In genomic region chr16:33283079-33283478, GRCm38 (mm10) we compare ENCODE assay signal across 25 mouse cellular contexts. TPM values are rescaled to one million over a fixed set of nuclear protein-coding genes. Genes with fewer than 3 reads are reported as not detected.
DNase-seq lines count a peak whose midpoint lies in the region; ATAC-seq and TF ChIP-seq lines count a peak whose summit lies in the region.
"Had no signal": no experiment of that assay in that cellular context is flagged by ENCODE, and none has a peak within 500 bp of the region (broad histone marks: within the 10 kb centered on the region; RNA-seq: fewer than 3 reads in every experiment).

No protein-coding gene starts in this region.

- TF ChIP-seq CTCF in midbrain, postnatal 0 days (IDR thresholded peaks at IDR 0.05): no peak
- TF ChIP-seq CTCF in C2C12 (IDR thresholded peaks at IDR 0.05; ENCODE audit: control insufficient read depth, insufficient read depth, insufficient read length): no peak

- H3K4me1 ChIP-seq in midbrain, embryonic 11.5 days (ENCODE audit: control insufficient read depth, insufficient read depth, low read length): no peaks in the 10 kb centered on the region
- no peaks in the 10 kb centered on the region for H3K4me1 ChIP-seq in midbrain, postnatal 0 days (ENCODE audit: insufficient read depth, low read length)
- no peaks in the 10 kb centered on the region for H3K4me1 ChIP-seq in midbrain, embryonic 13.5 days (replicated peaks)
- H3K4me1 ChIP-seq: embryonic facial prominence, embryonic 12.5 days; embryonic facial prominence, embryonic 15.5 days; hindbrain, embryonic 12.5 days; hindbrain, embryonic 15.5 days had no signal

- no peak overlapping the region for H3K4me3 ChIP-seq in midbrain, embryonic 11.5 days (ENCODE audit: low read depth, low read length)
- H3K4me3 ChIP-seq in midbrain, postnatal 0 days (ENCODE audit: low read depth, low read length): no peak overlapping the region
- no peak overlapping the region for H3K4me3 ChIP-seq in C2C12 (ENCODE audit: insufficient read depth, poor library complexity, severe bottlenecking)
- H3K4me3 ChIP-seq in myocyte: no peak overlapping the region
- no peak overlapping the region for H3K4me3 ChIP-seq in midbrain, embryonic 13.5 days (replicated peaks)
- H3K4me3 ChIP-seq: embryonic facial prominence, embryonic 12.5 days; embryonic facial prominence, embryonic 15.5 days; gastrocnemius, adult 2 months; heart, embryonic 13.5 days; hindbrain, embryonic 12.5 days; hindbrain, embryonic 15.5 days had no signal

- no peak overlapping the region for H3K9ac ChIP-seq in midbrain, embryonic 11.5 days (ENCODE audit: low read length)
- H3K9ac ChIP-seq in midbrain, postnatal 0 days (replicated peaks; ENCODE audit: low read length, poor library complexity, severe bottlenecking): no peak overlapping the region
- H3K9ac ChIP-seq in midbrain, embryonic 13.5 days (replicated peaks): no peak overlapping the region
- H3K9ac ChIP-seq: embryonic facial prominence, embryonic 12.5 days; embryonic facial prominence, embryonic 15.5 days; forebrain, postnatal 0 days; heart, embryonic 13.5 days; hindbrain, embryonic 12.5 days; hindbrain, embryonic 15.5 days had no signal

- H3K9me3 ChIP-seq in midbrain, embryonic 11.5 days (ENCODE audit: control insufficient read depth, low read length): no peaks in the 10 kb centered on the region
- H3K9me3 ChIP-seq in midbrain, postnatal 0 days (ENCODE audit: low read length): no peaks in the 10 kb centered on the region
- no peaks in the 10 kb centered on the region for H3K9me3 ChIP-seq in midbrain, embryonic 13.5 days
- H3K9me3 ChIP-seq: embryonic facial prominence, embryonic 12.5 days; embryonic facial prominence, embryonic 15.5 days; heart, embryonic 13.5 days; hindbrain, embryonic 12.5 days; hindbrain, embryonic 15.5 days had no signal

- H3K27ac ChIP-seq in midbrain, embryonic 11.5 days (ENCODE audit: low read depth, low read length): no peak overlapping the region
- no peak overlapping the region for H3K27ac ChIP-seq in midbrain, postnatal 0 days (ENCODE audit: low read depth, low read length)
- H3K27ac ChIP-seq in midbrain, embryonic 13.5 days: no peak overlapping the region
- H3K27ac ChIP-seq: embryonic facial prominence, embryonic 12.5 days; embryonic facial prominence, embryonic 15.5 days; gastrocnemius, adult 2 months; heart, embryonic 13.5 days; hindbrain, embryonic 12.5 days; hindbrain, embryonic 15.5 days had no signal

- 97% methylated on average over 1 of the region's 1 CpGs for WGBS in midbrain, embryonic 11.5 days
- 86% methylated on average over 1 of the region's 1 CpGs for WGBS in midbrain, postnatal 0 days
- WGBS in midbrain, embryonic 13.5 days: 82% methylated on average over 1 of the region's 1 CpGs

- ATAC-seq in midbrain, embryonic 11.5 days (ENCODE audit: low FRiP score): no peak
- ATAC-seq in midbrain, postnatal 0 days (ENCODE audit: low FRiP score): no peak
- ATAC-seq in midbrain, embryonic 13.5 days: no peak
- ATAC-seq: forebrain, embryonic 14.5 days; forebrain, postnatal 0 days; Patski had no signal

- no peak overlapping the region for H3K4me2 ChIP-seq in midbrain, embryonic 11.5 days
- no peak overlapping the region for H3K4me2 ChIP-seq in midbrain, postnatal 0 days (ENCODE audit: low read depth, low read length, poor library complexity, severe bottlenecking)
- no peak overlapping the region for H3K4me2 ChIP-seq in myocyte (ENCODE audit: low read depth)
- H3K4me2 ChIP-seq in midbrain, embryonic 13.5 days (replicated peaks): no peak overlapping the region
- H3K4me2 ChIP-seq: embryonic facial prominence, embryonic 12.5 days; embryonic facial prominence, embryonic 15.5 days; heart, embryonic 13.5 days; hindbrain, embryonic 12.5 days; hindbrain, embryonic 15.5 days had no signal

- no peaks in the 10 kb centered on the region for H3K27me3 ChIP-seq in midbrain, embryonic 11.5 days (ENCODE audit: control insufficient read depth, insufficient read depth, low read length)
- no peaks in the 10 kb centered on the region for H3K27me3 ChIP-seq in midbrain, postnatal 0 days (ENCODE audit: insufficient read depth, low read length)
- H3K27me3 ChIP-seq in C2C12 (ENCODE audit: control insufficient read depth, insufficient read depth, insufficient read length): no peaks in the 10 kb centered on the region
- H3K27me3 ChIP-seq in myocyte (ENCODE audit: control insufficient read depth, insufficient read depth, insufficient read length): no peaks in the 10 kb centered on the region
- no peaks in the 10 kb centered on the region for H3K27me3 ChIP-seq in midbrain, embryonic 13.5 days
- H3K27me3 ChIP-seq: embryonic facial prominence, embryonic 12.5 days; embryonic facial prominence, embryonic 15.5 days; heart, embryonic 13.5 days; hindbrain, embryonic 12.5 days; hindbrain, embryonic 15.5 days; Patski had no signal

- H3K36me3 ChIP-seq in midbrain, embryonic 11.5 days (ENCODE audit: control insufficient read depth, insufficient read depth, low read length): peaks cover 3% of the 10 kb centered on the region; the same call in 1 of the 2 replicates
- H3K36me3 ChIP-seq in midbrain, postnatal 0 days (ENCODE audit: insufficient read depth, low read length): peaks cover 27% of the 10 kb centered on the region
- H3K36me3 ChIP-seq in C2C12 (ENCODE audit: control insufficient read depth, insufficient read depth): peaks cover 60% of the 10 kb centered on the region
- peaks cover 55% of the 10 kb centered on the region for H3K36me3 ChIP-seq in myocyte (ENCODE audit: control insufficient read depth, insufficient read depth)
- H3K36me3 ChIP-seq in midbrain, embryonic 13.5 days: peaks cover 74% of the 10 kb centered on the region

- DNase-seq in midbrain, embryonic 11.5 days (ENCODE audit: low spot score, missing footprints): peak; percentile 37
- no peak for DNase-seq in midbrain, postnatal 0 days (ENCODE audit: low spot score)
- peak; percentile 7 for DNase-seq in MN1 (ENCODE audit: low spot score)
- no peak for DNase-seq in kidney, postnatal 4 days
- DNase-seq: adrenal gland, postnatal 10 days; adrenal gland, postnatal 36 days; cerebellum, adult 11 months; cerebellum, adult 2 months; cerebellum, adult 9-11 months; cerebellum, postnatal 25 days; forebrain, postnatal 0 days; gastrocnemius, adult 2 months; gastrocnemius, postnatal 14 days; heart, adult 18-20 months; heart, postnatal 14 days had no signal

- no peak for TF ChIP-seq POLR2A in myocyte (IDR thresholded peaks at IDR 0.05; ENCODE audit: insufficient read length, low read depth)

- H3K79me3 ChIP-seq in C2C12 (ENCODE audit: low read depth): no peaks in the 10 kb centered on the region

- H3ac ChIP-seq in C2C12 (ENCODE audit: control insufficient read depth, insufficient read length, low read depth): no peak overlapping the region
- H3ac ChIP-seq in myocyte (ENCODE audit: control insufficient read depth, insufficient read length): no peak overlapping the region

- H3K79me2 ChIP-seq in C2C12 (ENCODE audit: control insufficient read depth, insufficient read depth) (no peaks in the 10 kb centered on the region), myocyte (ENCODE audit: control insufficient read depth, insufficient read depth) (no peaks in the 10 kb centered on the region)

TF ChIP-seq in C2C12, 6 proteins besides CTCF, POLR2A, EP300 and RAD21:
- TF ChIP-seq USF1 (IDR thresholded peaks at IDR 0.05; ENCODE audit: low read depth) (no peak), MYOD1 (IDR thresholded peaks at IDR 0.05; ENCODE audit: control insufficient read depth, insufficient read length, low read depth) (peak; percentile 78)
TF ChIP-seq in C2C12: peak in this region for 1.

TF ChIP-seq in myocyte, 11 proteins besides CTCF, POLR2A, EP300 and RAD21:
- no peak for TF ChIP-seq USF1 (IDR thresholded peaks at IDR 0.05; ENCODE audit: low read depth)
- no peak for TF ChIP-seq E2F4 (IDR thresholded peaks at IDR 0.05; ENCODE audit: insufficient read depth)
- TF ChIP-seq MYOD1 (IDR thresholded peaks at IDR 0.05; ENCODE audit: control insufficient read depth in 1 of 3, insufficient read length in 2 of 3, low read depth in 2 of 3): peak; percentile 22 to 79 (median 51)
- no peak for TF ChIP-seq SRF (IDR thresholded peaks at IDR 0.05; ENCODE audit: control insufficient read depth, insufficient read length, low read depth)
- peak in 2 of 3 experiments; percentile 65 to 67 for TF ChIP-seq MYOG (IDR thresholded peaks at IDR 0.05; ENCODE audit: control insufficient read depth in 1 of 3, insufficient read depth in 1 of 3, insufficient read length in 2 of 3, low read depth in 2 of 3)
- TF ChIP-seq TCF12 (IDR thresholded peaks at IDR 0.05; ENCODE audit: insufficient read depth, poor library complexity, severe bottlenecking): peak; percentile 37
- TF ChIP-seq CEBPB (IDR thresholded peaks at IDR 0.05; ENCODE audit: insufficient read depth, poor library complexity, severe bottlenecking): no peak
- TF ChIP-seq POLR2AphosphoS2 (IDR thresholded peaks at IDR 0.05; ENCODE audit: insufficient read length, low read depth): no peak
- no peak for TF ChIP-seq REST (IDR thresholded peaks at IDR 0.05; ENCODE audit: insufficient read depth, insufficient read length)

RNA-seq across cellular contexts. Expression of gene Snx4, which starts 31.8 kb away (rescaled TPM):
- 86.9 and 92.9 TPM in 2 replicates for polyA plus RNA-seq in midbrain, embryonic 11.5 days (2014; fragmentation: Nextera tagmentation; extraction: Ambion mirVana)
- 65.8 and 84.6 TPM in 2 replicates for total RNA-seq in midbrain, postnatal 0 days (2014; rRNA removed)
- polyA plus RNA-seq in midbrain, postnatal 0 days (2015; fragmentation: Nextera tagmentation; extraction: Ambion mirVana): 108 and 111 TPM in 2 replicates
- 22.1 TPM for polyA plus RNA-seq in C2C12 (2012; fragmentation: generic; extraction: Trizol)
- 26.8 TPM for polyA plus RNA-seq in myocyte (2012; fragmentation: generic; extraction: Trizol)
- 78.2 and 81.9 TPM in 2 replicates for polyA plus RNA-seq in midbrain, embryonic 13.5 days (2015; fragmentation: Nextera tagmentation; extraction: Ambion mirVana)

Comparison
In these comparisons a context has a peak if more than half of its experiments do, and no peak if none do; other contexts are left out.
1. DNase-seq: peak in midbrain, embryonic 11.5 days (single experiment) and MN1 (single experiment); none in midbrain, postnatal 0 days (single experiment) and kidney, postnatal 4 days (0 of 2).